Mouse (Mus musculus): Measurements from ENCODE around the gene E2f7.

DNA sequence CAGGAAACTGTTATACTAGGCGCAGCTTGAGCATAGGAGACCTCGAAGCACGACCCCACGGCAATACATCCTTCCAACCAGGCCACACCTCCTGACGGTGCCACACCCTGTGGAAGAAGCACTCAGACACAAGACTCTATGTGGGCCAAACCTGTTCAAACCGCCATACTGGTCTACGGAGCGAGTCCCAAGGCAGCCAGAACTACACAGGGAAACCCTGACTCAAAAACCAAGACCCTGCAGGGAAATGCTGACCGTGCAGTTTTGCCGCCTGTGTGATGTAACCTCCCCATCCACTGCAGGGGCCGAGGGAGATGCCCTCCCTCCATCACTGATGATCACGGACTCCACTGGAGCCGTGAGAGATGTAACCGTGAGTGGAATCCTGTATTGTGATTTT is 36.5 kb downstream of the E2f7 start:
- TF ChIP-seq CTCF (IDR thresholded peaks at IDR 0.05; ENCODE audit: control insufficient read depth, insufficient read depth, insufficient read length) (no peak), MAX (IDR thresholded peaks at IDR 0.05) (no peak), MYOD1 (IDR thresholded peaks at IDR 0.05; ENCODE audit: control insufficient read depth, insufficient read length, low read depth) (no peak), USF1 (IDR thresholded peaks at IDR 0.05; ENCODE audit: low read depth) (no peak), CEBPB (IDR thresholded peaks at IDR 0.05; ENCODE audit: low read depth) (no peak), MYOG (IDR thresholded peaks at IDR 0.05; ENCODE audit: control insufficient read depth, extremely low read depth, insufficient read length) (no peak)
